Mouse (Mus musculus): ENCODE measurements at regions not wholly inside any gene's neighbourhood (a gene's known extent, or its start where the extent isn't known, plus 50 kb on each side); places are given as distances from the start of the nearest gene placed in this dataset.

DNA sequence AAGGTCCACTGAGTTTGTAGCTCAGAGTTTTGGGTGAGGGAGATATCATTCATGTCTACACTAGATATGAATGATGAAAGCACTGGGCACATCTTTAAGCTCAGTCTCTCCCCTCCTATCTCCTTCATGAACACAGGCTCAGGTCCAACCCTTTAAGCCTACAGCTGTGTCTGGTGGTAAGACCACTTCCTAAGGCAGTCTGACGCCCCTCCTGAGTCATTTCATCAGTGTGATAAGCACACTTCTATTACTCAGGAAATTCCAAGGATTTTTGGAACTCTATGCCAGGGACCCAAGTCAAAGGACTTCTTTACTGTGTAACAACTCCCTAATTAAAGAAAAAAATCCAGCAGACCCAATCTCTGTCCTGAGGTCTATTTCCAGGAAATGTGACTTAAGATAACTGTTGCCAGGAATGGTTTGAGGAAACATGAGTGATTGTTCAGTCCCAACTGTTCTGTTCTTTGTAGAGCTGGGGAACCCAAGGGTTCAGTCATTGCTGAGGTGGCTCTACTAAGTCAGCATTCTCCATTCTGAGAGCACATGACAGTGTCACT is 391.1 kb upstream of the Gm10131 start:
- H3K9me3 ChIP-seq: no peaks in the 10 kb centered on the region
- no peaks in the 10 kb centered on the region for H3K36me3 ChIP-seq
- no peaks in the 10 kb centered on the region for H3K27me3 ChIP-seq (replicated peaks)
- H3K4me1 ChIP-seq: no peaks in the 10 kb centered on the region
- H3K9ac ChIP-seq: no peak overlapping the region
- H3K4me2 ChIP-seq: no peak overlapping the region
- 68% methylated on average over 1 of the region's 1 CpGs for WGBS
- H3K4me3 ChIP-seq (replicated peaks): no peak overlapping the region
- ATAC-seq (ENCODE audit: insufficient read depth, low FRiP score, low read depth): no peak
- H3K27ac ChIP-seq: no peak overlapping the region

DNA sequence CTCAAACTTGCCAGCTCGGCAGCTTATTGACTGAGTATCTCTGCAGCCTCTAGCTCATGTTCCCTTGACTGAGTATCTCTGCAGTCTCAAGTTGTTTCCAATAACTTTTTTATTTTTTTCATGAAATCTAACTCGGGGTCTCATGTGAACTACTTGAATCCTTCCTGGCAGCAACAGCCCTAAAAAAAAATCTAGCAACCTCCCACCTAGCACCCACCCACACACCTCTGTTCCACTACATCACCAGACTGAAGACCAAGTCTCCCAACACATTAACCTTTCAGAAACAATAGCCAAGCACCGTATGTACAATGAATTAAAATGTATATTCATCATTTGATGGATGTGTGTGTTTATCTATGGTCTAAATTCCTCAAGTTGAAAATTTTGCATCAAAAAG is 387.7 kb upstream of the Gm10131 start:
- Histone ChIP-seq H3K4me2 (no peak overlapping the region), H3K4me3 (replicated peaks) (no peak overlapping the region), H3K4me1 (no peaks in the 10 kb centered on the region), H3K27me3 (replicated peaks) (no peaks in the 10 kb centered on the region), H3K36me3 (no peaks in the 10 kb centered on the region), H3K27ac (no peak overlapping the region), H3K9ac (no peak overlapping the region), H3K9me3 (no peaks in the 10 kb centered on the region)
- no peak for ATAC-seq (ENCODE audit: insufficient read depth, low FRiP score, low read depth)
- WGBS: 56% methylated on average over 3 of the region's 3 CpGs

GRCm38 (mm10) chr8:34496751-34497150 is 385.2 kb upstream of the Gm10131 start:
- no peaks in the 10 kb centered on the region for H3K9me3 ChIP-seq
- H3K27me3 ChIP-seq (replicated peaks): no peaks in the 10 kb centered on the region
- WGBS: 87% methylated on average over 4 of the region's 4 CpGs
- no peak overlapping the region for H3K9ac ChIP-seq
- no peak overlapping the region for H3K27ac ChIP-seq
- no peak overlapping the region for H3K4me3 ChIP-seq (replicated peaks)
- no peaks in the 10 kb centered on the region for H3K36me3 ChIP-seq
- no peaks in the 10 kb centered on the region for H3K4me1 ChIP-seq
- no peak for ATAC-seq (ENCODE audit: insufficient read depth, low FRiP score, low read depth)
- H3K4me2 ChIP-seq: no peak overlapping the region

GRCm38 (mm10) chr8:34495974-34496373 is 384.4 kb upstream of the Gm10131 start:
- Histone ChIP-seq H3K27ac (no peak overlapping the region), H3K4me3 (replicated peaks) (no peak overlapping the region), H3K4me2 (no peak overlapping the region), H3K9ac (no peak overlapping the region), H3K36me3 (no peaks in the 10 kb centered on the region), H3K27me3 (replicated peaks) (no peaks in the 10 kb centered on the region), H3K9me3 (no peaks in the 10 kb centered on the region), H3K4me1 (no peaks in the 10 kb centered on the region)
- ATAC-seq (ENCODE audit: insufficient read depth, low FRiP score, low read depth): no peak
- 65% methylated on average over 4 of the region's 4 CpGs for WGBS

- Histone ChIP-seq H3K27me3 (replicated peaks) (no peaks in the 10 kb centered on the region), H3K4me1 (no peaks in the 10 kb centered on the region), H3K9me3 (no peaks in the 10 kb centered on the region), H3K4me2 (no peak overlapping the region), H3K27ac (no peak overlapping the region), H3K36me3 (no peaks in the 10 kb centered on the region), H3K9ac (no peak overlapping the region), H3K4me3 (replicated peaks) (no peak overlapping the region)
- ATAC-seq (ENCODE audit: insufficient read depth, low FRiP score, low read depth): no peak
- 57% methylated on average over 7 of the region's 7 CpGs for WGBS
Observed at GRCm38 (mm10) chr8:34488746-34489400, 377.3 kb upstream of the Gm10131 start.

DNA sequence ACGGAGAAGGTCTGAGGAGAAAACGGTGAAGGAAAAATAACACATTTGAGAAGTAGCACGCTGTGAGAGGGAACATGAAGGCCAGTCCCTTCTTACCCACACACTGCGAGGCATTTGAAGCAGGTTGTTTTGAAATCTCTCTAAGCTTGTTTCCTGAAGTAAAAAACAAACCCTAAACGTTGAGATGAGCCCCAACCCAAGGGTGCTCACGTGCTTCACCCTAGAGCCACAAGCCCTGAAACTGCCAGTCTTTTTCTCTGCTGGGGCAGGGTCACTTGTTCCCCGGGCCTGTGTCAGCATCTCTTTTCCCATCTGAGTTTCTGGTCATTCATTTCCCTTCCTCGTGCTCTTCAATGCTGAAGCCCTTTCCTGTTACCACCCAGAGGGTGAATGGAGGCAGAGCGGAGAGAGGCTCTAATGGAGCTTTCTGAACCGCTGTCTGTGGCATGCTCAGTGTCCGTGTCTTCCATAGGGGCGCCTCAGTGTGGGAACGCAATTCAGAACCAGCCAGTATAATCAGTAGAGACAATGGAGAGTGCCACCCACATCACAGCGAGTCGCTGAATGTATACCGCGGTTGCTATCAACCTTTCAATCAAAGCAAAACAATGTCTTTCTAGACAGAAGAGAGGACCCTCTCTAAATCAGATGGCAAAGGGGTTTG is 375.0 kb upstream of the Gm10131 start:
- H3K27me3 ChIP-seq (replicated peaks): no peaks in the 10 kb centered on the region
- no peaks in the 10 kb centered on the region for H3K9me3 ChIP-seq
- no peak overlapping the region for H3K4me3 ChIP-seq (replicated peaks)
- H3K9ac ChIP-seq: no peak overlapping the region
- no peak for ATAC-seq (ENCODE audit: insufficient read depth, low FRiP score, low read depth)
- 75% methylated on average over 17 of the region's 17 CpGs for WGBS
- H3K36me3 ChIP-seq: no peaks in the 10 kb centered on the region
- no peak overlapping the region for H3K27ac ChIP-seq
- H3K4me2 ChIP-seq: no peak overlapping the region
- no peaks in the 10 kb centered on the region for H3K4me1 ChIP-seq

GRCm38 (mm10) chr8:34485905-34486304 is 374.4 kb upstream of the Gm10131 start:
- no peak for ATAC-seq (ENCODE audit: insufficient read depth, low FRiP score, low read depth)
- Histone ChIP-seq H3K9ac (no peak overlapping the region), H3K9me3 (no peaks in the 10 kb centered on the region), H3K4me3 (replicated peaks) (no peak overlapping the region), H3K36me3 (no peaks in the 10 kb centered on the region), H3K4me1 (no peaks in the 10 kb centered on the region), H3K27me3 (replicated peaks) (no peaks in the 10 kb centered on the region), H3K4me2 (no peak overlapping the region), H3K27ac (no peak overlapping the region)
- 86% methylated on average over 9 of the region's 9 CpGs for WGBS

GRCm38 (mm10) chr8:34485346-34485745 is 373.8 kb upstream of the Gm10131 start:
- no peak overlapping the region for H3K9ac ChIP-seq

GRCm38 (mm10) chr8:34484551-34485335 is 373.2 kb upstream of the Gm10131 start:
- no peaks in the 10 kb centered on the region for H3K36me3 ChIP-seq
- H3K9ac ChIP-seq: no peak overlapping the region
- H3K9me3 ChIP-seq: no peaks in the 10 kb centered on the region
- H3K4me3 ChIP-seq (replicated peaks): no peak overlapping the region
- ATAC-seq (ENCODE audit: insufficient read depth, low FRiP score, low read depth): 0 out of 2 replicates have a peak, but pooled peaks have one; percentile 43
- WGBS: 51% methylated on average over 6 of the region's 6 CpGs
- no peak overlapping the region for H3K27ac ChIP-seq
- H3K27me3 ChIP-seq (replicated peaks): no peaks in the 10 kb centered on the region
- no peak overlapping the region for H3K4me2 ChIP-seq
- no peaks in the 10 kb centered on the region for H3K4me1 ChIP-seq

More at GRCm38 (mm10) chr8:34485346-34485745, 373.8 kb upstream of the Gm10131 start:
- 81% methylated on average over 6 of the region's 6 CpGs for WGBS
- no peaks in the 10 kb centered on the region for H3K36me3 ChIP-seq
- no peaks in the 10 kb centered on the region for H3K27me3 ChIP-seq (replicated peaks)
- H3K27ac ChIP-seq: no peak overlapping the region
- ATAC-seq (ENCODE audit: insufficient read depth, low FRiP score, low read depth): no peak
- H3K4me2 ChIP-seq: no peak overlapping the region
- no peaks in the 10 kb centered on the region for H3K4me1 ChIP-seq
- H3K9me3 ChIP-seq: no peaks in the 10 kb centered on the region
- H3K4me3 ChIP-seq (replicated peaks): no peak overlapping the region

GRCm38 (mm10) chr8:34483212-34483611 is 371.7 kb upstream of the Gm10131 start:
- no peaks in the 10 kb centered on the region for H3K4me1 ChIP-seq
- H3K27ac ChIP-seq: no peak overlapping the region
- no peak overlapping the region for H3K4me3 ChIP-seq (replicated peaks)
- H3K9ac ChIP-seq: no peak overlapping the region
- no peaks in the 10 kb centered on the region for H3K9me3 ChIP-seq
- no peak overlapping the region for H3K4me2 ChIP-seq
- no peak for ATAC-seq (ENCODE audit: insufficient read depth, low FRiP score, low read depth)
- 66% methylated on average over 4 of the region's 4 CpGs for WGBS
- H3K27me3 ChIP-seq (replicated peaks): no peaks in the 10 kb centered on the region
- H3K36me3 ChIP-seq: no peaks in the 10 kb centered on the region

DNA sequence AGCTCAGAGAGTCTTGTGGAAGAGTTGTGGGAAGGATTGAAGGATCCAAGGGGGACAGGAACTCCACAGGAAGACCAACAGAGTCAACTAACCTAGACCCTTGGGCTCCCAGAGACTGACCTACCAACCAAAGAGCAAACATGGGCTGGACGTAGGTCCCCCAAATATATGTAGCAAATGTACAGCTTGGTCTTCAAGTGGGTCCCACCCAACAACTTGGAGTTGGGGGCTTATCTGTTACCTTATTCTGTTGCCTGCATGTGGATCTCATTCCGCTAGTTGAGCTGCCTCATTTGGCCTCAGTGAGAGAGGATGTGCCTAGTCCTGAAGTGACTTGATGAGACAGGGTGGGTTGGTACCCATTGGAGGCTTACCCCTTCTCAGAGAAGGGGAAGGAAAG is 371.1 kb upstream of the Gm10131 start:
- no peak overlapping the region for H3K4me3 ChIP-seq (replicated peaks)
- no peak overlapping the region for H3K4me2 ChIP-seq
- H3K4me1 ChIP-seq: no peaks in the 10 kb centered on the region
- H3K9ac ChIP-seq: no peak overlapping the region
- no peak for ATAC-seq (ENCODE audit: insufficient read depth, low FRiP score, low read depth)
- H3K9me3 ChIP-seq: no peaks in the 10 kb centered on the region
- H3K27ac ChIP-seq: no peak overlapping the region
- H3K36me3 ChIP-seq: no peaks in the 10 kb centered on the region
- no peaks in the 10 kb centered on the region for H3K27me3 ChIP-seq (replicated peaks)
- WGBS: 96% methylated on average over 2 of the region's 2 CpGs

GRCm38 (mm10) chr8:34480496-34480895 is 369.0 kb upstream of the Gm10131 start:
- no peaks in the 10 kb centered on the region for H3K4me1 ChIP-seq
- WGBS: 75% methylated on average over 4 of the region's 4 CpGs
- no peaks in the 10 kb centered on the region for H3K27me3 ChIP-seq (replicated peaks)
- ATAC-seq (ENCODE audit: insufficient read depth, low FRiP score, low read depth): no peak
- H3K9me3 ChIP-seq: no peaks in the 10 kb centered on the region
- H3K4me3 ChIP-seq (replicated peaks): no peak overlapping the region
- no peaks in the 10 kb centered on the region for H3K36me3 ChIP-seq
- no peak overlapping the region for H3K9ac ChIP-seq
- no peak overlapping the region for H3K27ac ChIP-seq
- H3K4me2 ChIP-seq: no peak overlapping the region

Measured in stomach, embryonic 15.5 days (tissue).